Mouse (Mus musculus) C2C12 (cell line): ENCODE results near the gene Cxcl16.

Source experiments
- MAX ChIP-seq: IDR thresholded peaks from one replicate; pipeline ENCODE4 v1.6.1; 2011; ENCODE audit warnings: mild to moderate bottlenecking, control low read depth
- MYOD1 ChIP-seq: IDR thresholded peaks from one replicate; pipeline ENCODE4 v1.6.1; 2011; ENCODE audit warnings: low read depth; ENCODE audit not compliant: control insufficient read depth, insufficient read length

DNA sequence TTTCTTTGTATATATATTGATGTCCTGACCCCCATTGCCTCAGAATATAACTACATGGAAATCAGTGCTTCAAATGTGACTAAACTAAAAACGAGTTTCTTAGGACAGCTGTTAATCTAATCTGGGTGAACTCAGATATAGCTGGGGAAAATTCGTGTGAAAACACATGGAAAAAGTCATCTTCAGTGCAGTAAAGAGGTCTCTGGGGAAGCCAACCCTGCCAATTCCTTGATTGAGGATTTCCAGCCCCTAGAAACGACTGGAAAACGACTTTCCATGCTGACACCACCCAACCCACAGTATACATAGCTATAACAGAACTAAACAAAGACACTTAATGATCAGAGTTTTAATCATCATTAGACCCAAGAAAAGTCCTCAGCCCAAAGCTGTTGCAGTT, 28.0 kb upstream of the Cxcl16 start:
- TF ChIP-seq MAX, result no peak
- no peak for TF ChIP-seq MYOD1
